Mouse (Mus musculus): ENCODE data around the gene Cc2d1b.

- TF ChIP-seq CTCF (conservative IDR thresholded peaks at IDR 0.05; ENCODE audit: insufficient read depth, insufficient read length, low read depth, low read length) (no peak), POLR2A (IDR thresholded peaks at IDR 0.05; ENCODE audit: low read depth, low read length) (no peak)
Measured at GRCm38 (mm10) chr4:108637721-108638120, 18.0 kb downstream of the Cc2d1b start.
